Mouse (Mus musculus) activated CD4-positive, CD25-positive, alpha-beta regulatory T cell, adult 4 months (primary cell): ENCODE results near the gene Slc27a4. TPM values are rescaled to one million over a fixed set of nuclear protein-coding genes. Genes with fewer than 3 reads are reported as not detected.
"Not testable (repeated sequence)": the region's sequence is repeated elsewhere in the genome, so short reads cannot be mapped to it uniquely, and the experiment has no call there.

Experiments
- ATAC-seq: one replicate; pipeline ENCODE4 v1.8.0; 2017
- polyA plus RNA-seq, 2 experiments: library from polyadenylated mRNA; unstranded; fragments of 100-300 nt; shearing (Covaris generic); gene quantifications; one replicate each; pipeline ENCODE4 v1.2.1; 2017

Gene Slc27a4
- 1 to 10 TPM; 1.3 to 1.5 TPM for polyA plus RNA-seq

DNA sequence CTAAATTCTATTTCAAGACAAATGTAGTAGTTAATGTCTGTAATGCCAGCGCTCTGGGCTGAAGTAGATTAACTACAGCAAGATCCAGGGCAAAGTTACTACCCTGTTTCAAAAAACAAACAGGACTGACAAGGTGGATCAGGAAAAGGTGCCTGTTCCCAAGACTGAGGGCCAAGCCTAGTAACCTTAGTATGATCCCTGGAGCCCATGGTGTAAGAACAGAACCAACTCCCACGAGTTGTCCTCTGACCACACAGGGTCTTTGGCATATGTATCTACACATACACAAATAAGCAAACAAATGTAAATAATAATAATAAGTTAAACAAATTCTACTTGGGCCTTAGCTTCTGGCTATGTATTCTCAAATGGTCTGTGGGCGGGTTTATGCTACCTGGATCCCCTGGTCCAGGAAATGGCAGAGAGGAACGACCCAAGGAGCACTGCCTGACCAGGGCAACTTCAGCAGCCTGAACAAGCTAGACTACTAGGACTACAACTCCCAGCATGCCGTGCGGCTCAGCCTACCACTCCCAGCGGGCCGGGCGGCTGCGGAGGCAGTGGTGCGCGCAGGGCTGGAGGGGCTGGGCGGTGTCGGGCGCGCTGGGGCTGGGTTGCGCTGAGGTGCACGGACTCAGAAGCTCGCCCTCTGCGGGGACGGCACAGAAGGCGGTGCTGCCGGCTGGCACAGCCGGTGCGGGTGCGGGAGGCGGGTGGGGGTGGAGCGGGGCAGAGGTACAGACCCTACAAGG lies at the start of gene Slc27a4:
TSS of gene Slc27a4 (plus strand) at position 560 of the 752 bp plus-strand sequence.
- ATAC-seq: peak; percentile 98

DNA sequence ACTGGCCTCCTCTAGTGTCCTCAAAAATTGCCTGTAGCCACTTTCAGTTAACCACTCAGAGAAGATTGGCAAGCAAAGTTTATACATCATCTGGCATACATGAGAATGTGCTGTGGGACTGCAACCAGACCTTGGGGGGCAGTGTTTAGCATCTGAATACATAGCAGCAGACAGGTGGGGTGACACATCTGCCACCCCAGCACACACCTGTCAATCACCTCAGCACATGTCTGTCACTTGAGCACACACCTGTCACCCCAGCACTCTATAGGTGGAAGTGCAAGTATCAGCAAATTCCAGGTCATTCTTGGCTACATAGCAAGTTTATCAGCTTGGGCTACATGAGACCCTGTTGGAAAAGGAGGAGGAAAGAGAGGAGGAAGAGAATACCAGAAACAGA lies 46.7 kb upstream of the Slc27a4 start:
- no peak for ATAC-seq

DNA sequence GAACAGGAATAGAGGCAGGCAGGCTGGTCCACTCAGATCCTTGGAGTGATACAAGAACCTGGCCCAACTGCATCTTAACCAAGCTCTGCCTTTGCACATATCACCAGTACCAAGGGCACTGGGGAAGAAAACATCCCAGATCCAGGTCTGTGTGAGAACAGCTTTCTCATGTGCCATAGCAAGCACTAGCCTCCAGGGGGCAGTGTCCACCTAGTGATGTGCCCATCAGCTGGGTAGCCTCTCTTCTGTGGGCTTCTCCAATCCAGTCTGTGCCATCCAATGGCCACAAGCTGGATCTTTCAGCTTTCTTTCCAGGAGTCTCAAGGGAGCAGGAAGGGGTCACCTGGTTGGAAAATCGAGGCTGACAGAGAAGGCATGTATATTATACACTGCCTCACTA lies 37.6 kb upstream of the Slc27a4 start:
- ATAC-seq: no peak

DNA sequence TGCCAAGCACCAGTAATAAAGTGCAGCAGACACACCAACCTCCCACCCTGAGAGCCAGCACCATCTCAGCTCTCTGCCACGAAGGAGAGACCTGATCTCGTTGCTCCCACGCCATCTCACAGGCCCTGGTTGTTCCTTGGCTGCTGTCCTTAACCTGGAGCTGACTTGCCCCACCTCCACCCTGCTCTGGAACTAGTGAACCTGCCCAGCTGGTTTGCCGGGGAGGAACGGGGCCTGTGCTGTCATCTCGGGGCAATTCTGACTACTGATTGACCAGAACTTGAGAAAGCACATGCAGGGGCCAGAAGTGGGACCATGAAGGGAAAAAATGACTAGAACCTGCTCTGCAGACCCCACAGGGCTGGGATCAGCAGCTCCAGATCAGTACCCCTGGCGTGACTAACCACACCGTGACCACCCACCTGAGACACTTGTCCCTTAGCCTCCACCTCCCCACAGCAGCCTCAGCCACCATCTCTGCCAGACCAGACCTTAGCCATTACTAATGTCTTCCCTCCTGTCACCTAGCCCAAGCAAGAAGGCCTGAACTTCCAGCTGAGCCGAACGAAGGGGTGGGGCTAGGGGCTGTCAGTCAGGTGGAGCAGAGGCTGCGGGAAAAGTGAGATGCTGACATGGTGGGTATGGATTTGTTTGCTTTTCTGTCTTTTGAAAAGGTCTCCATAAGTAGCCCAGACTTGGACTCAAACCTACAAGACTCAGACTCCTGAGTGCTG lies 34.3 kb upstream of the Slc27a4 start:
- ATAC-seq: no peak

DNA sequence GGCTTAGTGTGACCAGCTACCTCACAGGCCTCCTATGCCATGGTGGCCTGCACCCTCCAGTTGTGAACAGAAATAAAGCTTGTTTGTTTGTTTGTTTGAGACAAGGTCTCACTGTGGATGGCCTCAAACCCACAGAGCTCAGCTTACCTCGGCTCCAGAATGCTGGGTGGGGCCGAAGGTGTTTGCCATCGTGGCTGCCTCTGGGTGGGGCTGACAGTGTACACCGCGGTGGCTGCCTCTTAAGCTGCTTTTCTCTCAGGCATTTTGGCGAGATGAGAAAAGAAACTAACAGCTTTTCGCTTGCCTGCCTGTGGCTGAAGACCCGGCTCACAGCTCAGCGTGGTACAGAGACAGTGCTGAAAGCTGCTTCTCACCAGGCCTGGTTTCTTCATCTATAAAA lies 33.5 kb upstream of the Slc27a4 start:
- no peak for ATAC-seq

DNA sequence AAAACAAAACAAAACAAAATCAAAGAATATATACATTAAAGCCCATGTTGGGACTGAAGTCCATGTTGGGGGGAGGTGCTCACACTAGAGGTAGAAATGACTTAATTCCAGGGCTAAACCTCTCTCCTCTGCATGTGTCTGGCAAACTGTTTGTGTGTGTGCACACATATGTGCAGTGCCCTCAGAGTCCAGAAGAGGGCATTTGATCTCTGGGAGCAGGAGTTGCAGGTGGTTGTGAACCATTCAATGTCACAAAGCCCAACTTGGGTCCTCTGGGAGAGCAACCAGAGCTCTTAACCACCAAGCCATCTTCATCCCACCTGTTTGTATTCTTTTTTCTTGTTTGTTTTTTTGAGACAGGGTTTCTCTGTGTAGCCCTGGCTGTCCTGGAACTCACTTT lies 32.3 kb upstream of the Slc27a4 start:
- ATAC-seq: no peak

DNA sequence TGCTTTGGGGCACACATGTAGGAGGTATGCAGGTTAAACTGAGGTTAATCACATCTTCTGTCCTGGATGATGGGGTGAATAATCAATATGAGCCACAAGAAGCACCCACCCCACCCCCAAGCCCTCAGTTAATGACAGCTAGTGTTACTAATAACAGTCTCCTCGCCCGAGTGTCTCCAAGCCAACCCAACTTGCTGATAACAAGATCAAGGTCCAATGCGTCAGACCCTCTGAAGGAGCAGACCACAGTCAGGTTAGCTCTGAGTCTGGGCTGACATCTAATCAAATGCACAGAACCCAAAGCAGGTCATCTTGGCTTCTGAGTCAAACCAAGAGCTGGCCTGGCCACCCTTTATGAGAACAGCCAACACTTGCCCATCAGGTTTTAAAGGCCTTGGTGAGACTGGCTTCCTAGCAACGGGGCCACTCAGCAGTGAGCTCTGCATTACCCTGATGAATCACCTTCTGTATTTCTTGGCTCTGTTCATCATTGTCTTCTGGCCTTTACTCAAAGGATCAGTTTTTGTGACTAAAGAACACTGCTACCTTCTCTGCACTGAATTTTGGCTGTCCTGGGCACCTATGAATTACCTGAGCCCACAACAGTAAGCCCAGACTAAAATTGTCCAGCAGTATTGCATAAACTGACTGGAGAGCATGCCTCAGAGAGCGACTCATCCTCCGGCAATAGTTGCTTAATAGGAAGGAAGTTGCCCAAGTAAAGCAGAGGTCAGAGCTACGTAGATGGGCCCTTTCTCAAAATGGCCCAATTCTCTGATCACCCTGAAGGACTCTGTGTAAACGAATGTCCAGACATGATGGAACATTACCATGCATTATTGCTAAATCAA lies 30.6 kb upstream of the Slc27a4 start:
- no peak for ATAC-seq

DNA sequence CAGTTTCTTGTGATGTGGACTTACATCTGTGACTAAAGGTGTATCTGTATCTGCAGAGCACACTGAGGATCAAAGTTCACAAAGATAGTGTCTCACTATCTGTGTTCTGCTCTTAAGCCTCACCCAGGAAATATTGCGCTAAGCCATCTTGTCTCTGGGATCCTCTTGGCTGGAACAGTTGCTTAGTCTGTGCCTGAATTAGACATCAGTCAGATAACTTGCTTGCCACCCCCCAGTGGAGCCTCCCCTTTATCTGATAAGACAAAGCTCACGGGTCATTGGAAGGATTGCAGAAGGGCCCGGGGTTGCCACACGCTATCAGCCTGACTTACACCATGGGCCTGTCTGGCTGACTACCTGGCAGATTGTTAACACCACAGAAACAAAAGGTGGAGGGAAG lies 29.1 kb upstream of the Slc27a4 start:
- ATAC-seq: no peak

DNA sequence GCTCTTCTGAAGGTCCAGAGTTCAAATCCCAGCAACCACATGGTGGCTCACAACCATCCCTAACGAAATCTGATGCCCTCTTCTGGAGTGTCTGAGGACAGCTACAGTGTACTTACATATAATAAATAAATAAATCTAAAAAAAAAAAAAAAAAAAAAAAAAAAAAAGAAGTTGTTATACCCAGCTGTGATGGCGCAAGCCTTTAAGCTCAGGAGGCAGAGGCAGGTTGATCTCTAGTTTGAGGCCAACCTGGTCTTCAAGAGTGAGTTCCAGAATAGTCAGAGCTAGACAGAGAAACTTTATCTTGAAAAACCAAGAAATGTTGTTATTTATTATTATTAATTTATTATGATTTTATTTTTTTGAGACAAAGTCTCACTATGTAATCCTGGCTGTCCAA lies 21.2 kb upstream of the Slc27a4 start:
- not testable (repeated sequence) for ATAC-seq

DNA sequence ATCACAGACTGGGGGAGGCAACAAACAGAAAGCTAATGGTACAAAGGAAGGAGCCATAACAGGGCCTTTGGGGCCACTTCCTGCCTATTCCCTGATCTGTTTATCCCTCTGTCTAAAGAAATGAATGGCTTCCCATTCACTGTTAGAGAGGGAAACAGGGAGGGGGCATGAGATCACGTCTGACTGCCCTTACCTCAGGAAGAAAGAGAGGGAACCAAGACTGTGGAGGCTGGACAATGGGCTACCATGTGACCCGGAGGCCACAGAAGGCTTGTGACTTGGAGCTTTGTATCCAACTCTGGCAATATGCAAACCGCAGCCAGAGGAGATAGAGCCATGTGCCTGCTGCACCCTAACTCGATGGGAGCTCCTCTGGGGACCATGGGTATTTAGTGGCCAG lies 18.1 kb upstream of the Slc27a4 start:
- ATAC-seq: no peak

DNA sequence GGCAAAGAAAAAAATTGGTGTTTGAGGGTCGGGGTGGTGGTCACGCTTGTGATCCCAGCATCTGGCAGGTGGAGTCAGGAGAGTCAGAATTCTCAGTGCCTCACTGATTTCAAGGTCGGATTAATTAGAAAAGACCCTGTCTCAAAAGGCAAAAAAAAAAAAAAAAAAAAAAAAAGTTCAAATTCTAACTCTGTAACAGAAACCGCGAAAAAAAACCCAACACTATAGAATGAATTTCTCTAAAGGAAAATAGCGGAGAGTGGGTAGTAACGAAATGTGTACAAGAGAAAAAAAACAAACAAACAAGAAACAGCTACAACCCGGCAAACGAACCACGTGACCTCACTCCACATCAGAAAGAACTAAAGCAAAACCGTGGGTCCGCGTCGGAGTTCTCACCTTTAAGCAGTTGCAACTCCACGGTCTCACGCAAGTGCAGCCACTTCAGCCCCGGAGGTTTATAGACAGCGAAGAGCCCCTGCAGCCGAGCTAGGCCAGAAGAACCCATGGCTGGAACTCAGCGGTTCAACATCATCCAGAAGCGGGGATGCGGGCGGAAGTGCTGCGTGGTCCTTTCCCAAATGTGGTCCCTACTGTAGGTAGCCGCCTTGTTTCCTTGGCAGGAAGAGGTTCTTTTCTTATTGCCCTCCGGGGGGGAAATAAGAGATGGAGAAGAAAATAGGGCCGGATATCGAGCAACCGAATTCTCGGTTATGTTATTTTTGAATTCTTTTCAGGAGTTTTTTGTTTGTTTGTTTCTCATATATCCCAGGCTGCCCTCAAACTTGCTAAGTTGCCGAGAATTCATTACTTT lies 15.1 kb upstream of the Slc27a4 start, which contains the start of gene Coq4:
TSS of gene Coq4 (plus strand) at position 390 of the 814 bp plus-strand sequence.
- peak; percentile 91 for ATAC-seq

DNA sequence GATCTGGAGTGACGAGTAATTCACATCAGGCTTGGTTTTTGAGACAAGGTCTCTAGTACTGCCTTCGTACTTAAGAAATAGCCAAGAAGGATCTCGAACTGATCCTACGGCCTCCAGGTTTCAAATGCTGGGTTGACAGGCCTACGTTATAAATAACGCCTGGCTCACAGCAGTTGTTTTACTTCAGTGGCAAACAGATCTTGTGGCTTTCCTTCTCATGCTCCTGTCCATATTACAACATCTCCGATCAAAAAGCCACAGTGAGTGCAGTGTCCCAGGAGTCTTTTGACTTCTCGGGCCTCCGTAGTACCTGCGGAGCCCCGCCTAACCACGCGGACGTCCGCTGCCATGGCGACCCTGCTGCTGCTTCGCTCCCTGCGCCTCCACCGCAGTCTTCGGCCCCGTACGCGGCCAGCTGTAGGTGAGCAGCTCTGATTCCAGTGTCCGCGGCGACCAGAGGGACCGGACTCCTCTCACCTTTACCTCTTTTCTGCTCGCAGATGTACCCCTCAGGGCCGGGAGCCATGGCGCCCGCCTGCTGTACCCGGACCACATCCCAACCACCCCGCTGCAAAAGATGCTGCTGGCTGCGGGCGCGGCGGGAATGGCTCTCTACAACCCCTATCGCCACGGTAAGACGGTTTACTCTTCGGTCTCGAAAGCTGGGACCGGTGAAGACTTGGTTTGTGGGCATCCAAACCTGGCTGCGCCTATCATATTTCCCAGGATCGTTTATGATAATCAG lies 14.3 kb upstream of the Slc27a4 start, which contains the start of gene Trub2:
TSS of gene Trub2 (minus strand) at position 566 of the 745 bp plus-strand sequence.
- peak; percentile 73 for ATAC-seq

DNA sequence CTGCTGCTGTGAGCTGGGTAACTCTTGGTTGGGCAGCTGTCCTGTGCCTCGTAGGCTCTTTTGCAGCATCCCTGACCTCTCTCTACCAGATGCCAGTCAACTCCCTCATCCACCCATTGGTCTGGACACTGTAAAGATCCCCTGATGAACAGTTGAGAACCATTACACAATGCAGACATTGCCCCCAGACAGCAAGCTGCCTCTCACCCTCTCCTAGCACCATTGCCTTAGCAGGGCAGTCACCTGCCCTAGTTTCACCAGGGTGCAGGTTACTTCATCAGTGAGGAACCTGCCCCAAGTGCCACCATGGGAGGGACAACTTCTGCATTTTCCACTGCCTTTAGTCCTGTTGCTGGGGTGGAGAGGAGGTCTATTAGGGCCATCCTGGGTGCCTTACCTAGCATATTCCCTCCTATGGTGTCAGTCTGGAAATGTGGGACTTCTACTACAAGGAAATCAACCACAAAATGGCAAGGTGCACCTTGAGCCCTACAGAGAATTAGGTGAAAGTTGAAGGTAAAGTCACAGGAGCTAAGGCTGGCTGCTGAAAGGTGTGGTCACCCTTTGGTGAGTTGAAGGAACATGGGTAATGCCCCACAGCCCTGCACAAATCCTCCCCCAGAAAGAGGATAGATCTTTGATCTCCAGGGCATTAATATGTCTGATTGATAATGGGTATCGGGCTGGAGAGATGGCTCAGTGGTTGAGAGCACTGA lies 9.5 kb upstream of the Slc27a4 start:
- no peak for ATAC-seq

DNA sequence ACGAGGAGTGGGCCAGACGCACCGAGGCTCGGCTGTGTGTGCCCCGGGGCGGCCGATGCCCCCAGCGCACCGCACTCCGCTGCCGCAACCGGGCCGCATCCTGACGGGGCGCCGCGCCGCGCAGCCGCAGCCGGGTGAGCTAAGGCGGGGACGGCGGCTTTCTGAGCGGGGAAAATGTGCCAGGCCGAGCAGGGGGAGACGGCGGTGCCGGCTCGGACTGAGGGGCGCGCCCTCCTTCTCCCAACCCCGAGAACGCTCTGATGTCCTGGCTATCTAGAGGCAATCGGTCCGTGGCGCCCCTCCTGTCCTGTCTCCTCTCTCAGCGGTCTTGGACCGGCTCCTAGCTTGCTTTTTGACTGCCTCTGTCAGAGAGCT lies 380 bp downstream of the Slc27a4 start:
- ATAC-seq: no peak

DNA sequence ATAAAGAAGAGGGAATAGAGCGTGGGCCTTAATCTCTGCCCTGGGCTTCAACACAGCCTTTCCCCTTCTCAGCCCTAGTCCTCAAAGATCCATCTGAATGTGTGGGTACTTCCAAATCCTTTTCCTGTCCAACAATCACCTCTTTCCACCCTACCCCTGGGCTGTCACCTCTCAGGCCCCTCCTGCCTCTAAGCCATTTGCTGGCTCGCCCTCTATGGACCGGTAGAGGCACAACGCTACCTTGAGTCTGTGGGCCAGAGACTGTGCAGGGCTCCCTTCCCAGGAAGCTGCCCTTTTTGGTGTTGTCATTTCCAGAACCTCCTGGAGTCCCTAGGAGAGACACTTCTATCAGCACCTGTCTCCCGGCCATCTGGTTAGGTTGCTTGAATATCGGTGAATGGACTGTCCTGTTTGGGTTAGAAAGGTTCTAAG lies 982 bp downstream of the Slc27a4 start:
- peak; percentile 44 for ATAC-seq

DNA sequence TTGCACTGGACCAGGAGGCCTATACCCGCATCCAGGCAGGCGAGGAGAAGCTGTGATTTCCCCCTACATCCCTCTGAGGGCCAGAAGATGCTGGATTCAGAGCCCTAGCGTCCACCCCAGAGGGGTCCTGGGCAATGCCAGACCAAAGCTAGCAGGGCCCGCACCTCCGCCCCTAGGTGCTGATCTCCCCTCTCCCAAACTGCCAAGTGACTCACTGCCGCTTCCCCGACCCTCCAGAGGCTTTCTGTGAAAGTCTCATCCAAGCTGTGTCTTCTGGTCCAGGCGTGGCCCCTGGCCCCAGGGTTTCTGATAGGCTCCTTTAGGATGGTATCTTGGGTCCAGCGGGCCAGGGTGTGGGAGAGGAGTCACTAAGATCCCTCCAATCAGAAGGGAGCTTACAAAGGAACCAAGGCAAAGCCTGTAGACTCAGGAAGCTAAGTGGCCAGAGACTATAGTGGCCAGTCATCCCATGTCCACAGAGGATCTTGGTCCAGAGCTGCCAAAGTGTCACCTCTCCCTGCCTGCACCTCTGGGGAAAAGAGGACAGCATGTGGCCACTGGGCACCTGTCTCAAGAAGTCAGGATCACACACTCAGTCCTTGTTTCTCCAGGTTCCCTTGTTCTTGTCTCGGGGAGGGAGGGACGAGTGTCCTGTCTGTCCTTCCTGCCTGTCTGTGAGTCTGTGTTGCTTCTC lies 13.4 kb downstream of the Slc27a4 start:
- ATAC-seq: no peak

DNA sequence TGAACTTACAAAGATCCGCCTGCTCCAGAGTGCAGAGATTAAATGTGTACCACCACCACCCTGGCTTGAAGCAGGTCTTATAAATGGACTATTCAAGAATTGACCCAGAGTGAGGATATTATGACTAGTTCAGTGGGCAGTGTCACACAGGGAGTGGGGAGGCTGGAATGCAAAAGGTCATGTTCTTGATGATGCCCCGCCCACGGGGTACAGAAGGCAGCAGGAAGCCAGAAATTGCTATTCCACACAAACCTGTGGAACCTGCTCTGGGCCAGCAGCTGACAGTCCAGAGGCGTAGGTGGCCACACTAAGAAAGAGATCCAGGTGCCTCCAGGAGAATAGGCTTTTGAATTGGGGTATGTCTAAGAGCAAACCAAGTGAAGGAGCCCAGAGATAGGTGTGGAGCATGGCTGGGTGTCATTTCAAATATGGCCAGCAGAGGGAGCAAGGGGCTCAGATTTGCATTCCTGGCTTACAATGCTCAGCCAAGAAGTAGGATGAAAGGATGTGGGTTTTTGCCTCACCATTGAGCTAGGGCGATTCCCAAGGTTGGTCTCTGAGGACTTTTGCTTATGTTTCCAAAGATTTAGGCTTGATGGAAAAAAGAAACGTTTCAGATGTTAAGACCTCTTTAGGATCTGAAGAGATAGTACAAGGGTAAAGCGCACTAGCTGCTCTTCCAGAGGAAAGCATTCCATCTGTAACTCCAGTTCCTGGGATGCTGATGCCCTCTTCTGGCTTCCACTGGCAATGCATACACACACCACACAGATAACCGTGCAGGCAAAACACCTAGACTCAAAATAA lies 15.2 kb downstream of the Slc27a4 start:
- ATAC-seq: peak; percentile 69

DNA sequence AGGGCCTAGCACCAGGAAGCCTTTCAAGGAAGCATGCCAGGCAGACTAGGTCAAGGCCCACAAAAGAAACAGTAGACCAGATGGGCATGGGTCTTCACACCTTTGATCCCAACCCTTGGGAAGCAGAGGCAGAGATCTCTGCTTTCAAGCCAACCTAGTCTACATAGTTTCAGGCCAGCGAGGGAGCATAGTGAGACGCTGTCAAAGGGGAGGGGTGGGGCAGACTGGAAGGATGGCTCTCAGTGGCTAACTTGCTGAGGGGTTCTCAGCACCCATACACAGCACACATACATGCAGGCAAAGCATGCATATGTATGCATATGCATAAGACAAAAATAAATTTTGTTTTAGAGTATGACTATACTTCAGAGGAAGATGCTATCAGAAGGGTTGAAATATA lies 16.9 kb downstream of the Slc27a4 start:
- ATAC-seq: no peak
